Mouse (Mus musculus) embryonic facial prominence, embryonic 14.5 days (tissue): Measurements from ENCODE around the gene Lamp1. TPM values are rescaled to one million over a fixed set of nuclear protein-coding genes. Genes with fewer than 3 reads are reported as not detected.
"Not testable (repeated sequence)": the region's sequence is repeated elsewhere in the genome, so short reads cannot be mapped to it uniquely, and the experiment has no call there.

Experiments used
- ATAC-seq: fragments of 200-750 bp; cut with Nextera tagmentation; 2 replicates; pipeline ENCODE4 v1.8.0; 2017; ENCODE audit warnings: low read depth, moderate number of reproducible peaks, moderate TSS enrichment
- DNase-seq: peaks from one replicate; pipeline ENCODE4 v3.0.0-alpha.2; 2015; ENCODE audit warnings: low spot score
- H3K27ac ChIP-seq: fragments of 300-500 bp; sonication (generic); replicated peaks from 2 replicates; pipeline ENCODE4 v1.5.1; 2014; ENCODE audit warnings: low read depth, mild to moderate bottlenecking, low read length, moderate library complexity
- H3K27me3 ChIP-seq: fragments of 300-500 bp; sonication (generic); replicated peaks from 2 replicates; pipeline ENCODE4 v1.6.1; 2014; ENCODE audit warnings: low read length; ENCODE audit not compliant: control insufficient read depth, insufficient read depth
- H3K36me3 ChIP-seq: fragments of 300-500 bp; sonication (generic); 2 replicates; pipeline ENCODE4 v1.6.1; 2014; ENCODE audit warnings: low read length, mixed read lengths; ENCODE audit not compliant: control insufficient read depth, insufficient read depth
- H3K4me1 ChIP-seq: fragments of 300-500 bp; sonication (generic); 2 replicates; pipeline ENCODE4 v1.6.1; 2014; ENCODE audit warnings: antibody characterized with exemption, low read length; ENCODE audit not compliant: control insufficient read depth, insufficient read depth
- H3K4me2 ChIP-seq: fragments of 300-500 bp; sonication (generic); 2 replicates; pipeline ENCODE4 v1.6.1; 2014; ENCODE audit warnings: low read depth, mild to moderate bottlenecking, low read length, moderate library complexity, mixed read lengths
- H3K4me3 ChIP-seq: fragments of 300-500 bp; sonication (generic); 2 replicates; pipeline ENCODE4 v1.5.1; 2014; ENCODE audit warnings: low read depth, mild to moderate bottlenecking, low read length
- H3K9ac ChIP-seq: fragments of 300-500 bp; sonication (generic); 2 replicates; pipeline ENCODE4 v1.6.1; 2014; ENCODE audit warnings: low read depth, mild to moderate bottlenecking, low read length, moderate library complexity, mixed read lengths
- H3K9me3 ChIP-seq: fragments of 300-500 bp; sonication (generic); 2 replicates; pipeline ENCODE4 v1.6.1; 2016; ENCODE audit warnings: low read length; ENCODE audit not compliant: control insufficient read depth
- WGBS: fragments of 180-500 bp; shearing (Covaris S2); extraction: QIAGEN DNeasy Blood & Tissue Kit; methylation state at CpG from one replicate; pipeline ENCODE4 v1.1.7; 2014; 5-methylcytosine and 5-hydroxymethylcytosine counted together
- polyA plus RNA-seq: library from polyadenylated mRNA; unstranded; fragments of >200 nt; fragmentation: Nextera tagmentation; extraction: Ambion mirVana; gene quantifications from 2 replicates; pipeline ENCODE4 v1.2.1, GENCODE M21; 2014

Lamp1 gene
- polyA plus RNA-seq, 1 experiment from 2014 or later: 367 TPM

GRCm38 (mm10) chr8:13124897-13125296 lies 34.1 kb upstream of the Lamp1 start:
- Histone ChIP-seq H3K36me3 (peaks cover 90% of the 10 kb centered on the region), H3K9me3 (no peaks in the 10 kb centered on the region), H3K27me3 (no peaks in the 10 kb centered on the region), H3K4me2 (no peak overlapping the region), H3K4me3 (no peak overlapping the region), H3K4me1 (no peaks in the 10 kb centered on the region), H3K9ac (no peak overlapping the region), H3K27ac (no peak overlapping the region)
- WGBS: 92% methylated on average over 8 of the region's 8 CpGs
- ATAC-seq: no peak
- DNase-seq: no peak

GRCm38 (mm10) chr8:13132220-13132619 lies 26.7 kb upstream of the Lamp1 start:
- H3K36me3 ChIP-seq: peaks cover 100% of the 10 kb centered on the region
- H3K4me2 ChIP-seq, H3K27ac ChIP-seq, H3K9me3 ChIP-seq, H3K4me1 ChIP-seq, H3K9ac ChIP-seq, H3K4me3 ChIP-seq, H3K27me3 ChIP-seq, ATAC-seq: not testable (repeated sequence)
- DNase-seq: peak; percentile 39
- 65% methylated on average over 9 of the region's 9 CpGs for whole genome bisulfite sequencing

GRCm38 (mm10) chr8:13139641-13140182 lies 19.2 kb upstream of the Lamp1 start:
- Histone ChIP-seq H3K4me1 (no peaks in the 10 kb centered on the region), H3K27ac (no peak overlapping the region), H3K4me3 (no peak overlapping the region), H3K9ac (no peak overlapping the region), H3K4me2 (no peak overlapping the region), H3K9me3 (no peaks in the 10 kb centered on the region), H3K27me3 (no peaks in the 10 kb centered on the region), H3K36me3 (peaks cover 100% of the 10 kb centered on the region)
- WGBS: 96% methylated on average over 6 of the region's 6 CpGs
- DNase-seq (no peak), ATAC-seq (no peak)

- Histone ChIP-seq H3K27ac (no peak overlapping the region), H3K36me3 (peaks cover 99% of the 10 kb centered on the region), H3K4me1 (no peaks in the 10 kb centered on the region), H3K4me3 (no peak overlapping the region), H3K4me2 (no peak overlapping the region), H3K9ac (no peak overlapping the region), H3K27me3 (no peaks in the 10 kb centered on the region), H3K9me3 (no peaks in the 10 kb centered on the region)
- 88% methylated on average over 5 of the region's 5 CpGs for WGBS
- DNase-seq (no peak), ATAC-seq (no peak)
Observed at GRCm38 (mm10) chr8:13141681-13142080, 17.3 kb upstream of the Lamp1 start.

- no peak overlapping the region for H3K27ac ChIP-seq
- 88% methylated on average over 2 of the region's 2 CpGs for WGBS
- H3K36me3 ChIP-seq: peaks cover 55% of the 10 kb centered on the region
Observed at GRCm38 (mm10) chr8:13148476-13148875, 10.5 kb upstream of the Lamp1 start.

GRCm38 (mm10) chr8:13149287-13149686 lies 9.7 kb upstream of the Lamp1 start:
- no peak overlapping the region for H3K4me2 ChIP-seq
- no peak for ATAC-seq
- H3K4me3 ChIP-seq: no peak overlapping the region
- DNase-seq: no peak
- H3K4me1 ChIP-seq: no peaks in the 10 kb centered on the region
- no peak overlapping the region for H3K9ac ChIP-seq
- WGBS: 96% methylated on average over 2 of the region's 2 CpGs
- no peaks in the 10 kb centered on the region for H3K9me3 ChIP-seq
- H3K27ac ChIP-seq: no peak overlapping the region
- no peaks in the 10 kb centered on the region for H3K27me3 ChIP-seq
- peaks cover 47% of the 10 kb centered on the region for H3K36me3 ChIP-seq

More at GRCm38 (mm10) chr8:13148476-13148875, 10.5 kb upstream of the Lamp1 start:
- DNase-seq: no peak
- no peak overlapping the region for H3K4me3 ChIP-seq
- no peak overlapping the region for H3K9ac ChIP-seq
- no peaks in the 10 kb centered on the region for H3K9me3 ChIP-seq
- no peak for ATAC-seq
- no peak overlapping the region for H3K4me2 ChIP-seq
- H3K4me1 ChIP-seq: no peaks in the 10 kb centered on the region
- no peaks in the 10 kb centered on the region for H3K27me3 ChIP-seq

GRCm38 (mm10) chr8:13149866-13150265 lies 9.1 kb upstream of the Lamp1 start:
- no peak overlapping the region for H3K4me3 ChIP-seq
- H3K9me3 ChIP-seq: no peaks in the 10 kb centered on the region
- DNase-seq (no peak), ATAC-seq (no peak)
- H3K4me1 ChIP-seq: no peaks in the 10 kb centered on the region
- peaks cover 41% of the 10 kb centered on the region for H3K36me3 ChIP-seq
- H3K27me3 ChIP-seq: no peaks in the 10 kb centered on the region
- no peak overlapping the region for H3K27ac ChIP-seq
- no peak overlapping the region for H3K9ac ChIP-seq
- H3K4me2 ChIP-seq: no peak overlapping the region
- WGBS: 49% methylated on average over 5 of the region's 5 CpGs

- no peak overlapping the region for H3K4me3 ChIP-seq
- no peaks in the 10 kb centered on the region for H3K9me3 ChIP-seq
- H3K27me3 ChIP-seq: no peaks in the 10 kb centered on the region
- peaks cover 30% of the 10 kb centered on the region for H3K36me3 ChIP-seq
- H3K9ac ChIP-seq: no peak overlapping the region
- H3K4me2 ChIP-seq: no peak overlapping the region
- DNase-seq (no peak), ATAC-seq (no peak)
- WGBS: 70% methylated on average over 2 of the region's 2 CpGs
- no peaks in the 10 kb centered on the region for H3K4me1 ChIP-seq
- no peak overlapping the region for H3K27ac ChIP-seq
Observed at GRCm38 (mm10) chr8:13150929-13151328, 8.0 kb upstream of the Lamp1 start.

GRCm38 (mm10) chr8:13154099-13154498 lies 4.9 kb upstream of the Lamp1 start:
- Histone ChIP-seq H3K36me3 (peaks cover 4% of the 10 kb centered on the region), H3K9me3 (no peaks in the 10 kb centered on the region), H3K27ac (no peak overlapping the region), H3K4me2 (no peak overlapping the region), H3K4me1 (peaks cover 5% of the 10 kb centered on the region), H3K9ac (no peak overlapping the region), H3K27me3 (no peaks in the 10 kb centered on the region), H3K4me3 (no peak overlapping the region)
- 69% methylated on average over 9 of the region's 9 CpGs for WGBS
- ATAC-seq: no peak
- DNase-seq: no peak
